Mouse (Mus musculus) lung, embryonic 15.5 days (tissue): ENCODE results near the gene Serinc2. TPM values are rescaled to one million over a fixed set of nuclear protein-coding genes. Genes with fewer than 3 reads are reported as not detected.

Experiments used
- ATAC-seq: fragments of 200-750 bp; cut with Nextera tagmentation; 2 replicates; pipeline ENCODE4 v1.8.0; 2017; ENCODE audit warnings: moderate number of reproducible peaks, borderline replicate concordance; ENCODE audit not compliant: low FRiP score, low TSS enrichment; ENCODE audit errors: extremely low read depth
- H3K27ac ChIP-seq: fragments of 300-500 bp; sonication (generic); 2 replicates; pipeline ENCODE4 v1.5.1; 2015; ENCODE audit warnings: moderate library complexity, mild to moderate bottlenecking, inconsistent platforms
- H3K27me3 ChIP-seq: fragments of 300-500 bp; sonication (generic); 2 replicates; pipeline ENCODE4 v1.6.1; 2015; ENCODE audit warnings: inconsistent platforms
- H3K36me3 ChIP-seq: fragments of 300-500 bp; sonication (generic); 2 replicates; pipeline ENCODE4 v1.6.1; 2015; ENCODE audit warnings: inconsistent platforms
- H3K4me1 ChIP-seq: fragments of 300-500 bp; sonication (generic); 2 replicates; pipeline ENCODE4 v1.6.1; 2015; ENCODE audit warnings: inconsistent platforms
- H3K4me2 ChIP-seq: fragments of 300-500 bp; sonication (generic); 2 replicates; pipeline ENCODE4 v1.6.1; 2015; ENCODE audit warnings: inconsistent platforms, mild to moderate bottlenecking, moderate library complexity
- H3K4me3 ChIP-seq: fragments of 300-500 bp; sonication (generic); 2 replicates; pipeline ENCODE4 v1.5.1; 2015; ENCODE audit warnings: mild to moderate bottlenecking, inconsistent platforms
- H3K9ac ChIP-seq: fragments of 300-500 bp; sonication (generic); 2 replicates; pipeline ENCODE4 v1.6.1; 2015; ENCODE audit warnings: inconsistent platforms
- H3K9me3 ChIP-seq: fragments of 300-500 bp; sonication (generic); 2 replicates; pipeline ENCODE4 v1.6.1; 2016; ENCODE audit warnings: inconsistent platforms
- WGBS: fragments of 180-500 bp; shearing (Covaris S2); methylation state at CpG from one replicate; pipeline ENCODE4 v1.1.7; 2015; 5-methylcytosine and 5-hydroxymethylcytosine counted together
- polyA plus RNA-seq: library from polyadenylated mRNA; unstranded; fragments of >200 nt; fragmentation: Nextera tagmentation; extraction: Ambion mirVana; gene quantifications from 2 replicates; pipeline ENCODE4 v1.2.1, GENCODE M21; 2015

Serinc2 gene
- polyA plus RNA-seq, 1 experiment from 2014 or later, result 19.0 TPM

GRCm38 (mm10) chr4:130215392-130215791, 63.6 kb downstream of the Serinc2 start:
- H3K9me3 ChIP-seq, result no peaks in the 10 kb centered on the region
- no peak overlapping the region for H3K9ac ChIP-seq
- no peaks in the 10 kb centered on the region for H3K27me3 ChIP-seq
- no peak overlapping the region for H3K4me3 ChIP-seq
- H3K27ac ChIP-seq, result no peak overlapping the region
- H3K4me1 ChIP-seq, result no peaks in the 10 kb centered on the region
- H3K36me3 ChIP-seq, result no peaks in the 10 kb centered on the region
- H3K4me2 ChIP-seq, result no peak overlapping the region
- no peak for ATAC-seq
- WGBS, result 81% methylated on average over 8 of the region's 8 CpGs

DNA sequence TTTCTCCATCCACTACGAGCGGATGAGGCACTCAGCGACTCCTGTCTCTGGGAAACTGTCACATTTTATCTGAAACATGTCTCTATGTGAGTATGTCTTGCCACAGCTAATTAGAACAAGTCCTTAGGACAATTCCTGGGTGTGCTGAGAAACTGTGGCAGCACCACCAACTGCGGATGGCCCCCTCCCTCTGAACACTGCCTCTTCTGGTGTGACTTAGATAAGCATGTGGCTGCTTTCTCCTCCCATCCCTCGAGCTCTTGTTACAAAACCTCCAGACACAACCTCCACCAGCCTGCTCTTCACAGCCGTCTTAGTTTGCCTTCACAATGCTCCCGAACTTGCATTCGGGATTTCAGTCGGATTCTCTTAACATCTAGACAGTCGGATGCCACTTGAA, 65.1 kb downstream of the Serinc2 start:
- Histone ChIP-seq H3K27me3 (no peaks in the 10 kb centered on the region), H3K4me3 (no peak overlapping the region), H3K4me1 (no peaks in the 10 kb centered on the region), H3K4me2 (no peak overlapping the region), H3K9me3 (no peaks in the 10 kb centered on the region), H3K9ac (no peak overlapping the region), H3K27ac (no peak overlapping the region), H3K36me3 (no peaks in the 10 kb centered on the region)
- ATAC-seq, result no peak
- WGBS, result 61% methylated on average over 10 of the region's 10 CpGs

DNA sequence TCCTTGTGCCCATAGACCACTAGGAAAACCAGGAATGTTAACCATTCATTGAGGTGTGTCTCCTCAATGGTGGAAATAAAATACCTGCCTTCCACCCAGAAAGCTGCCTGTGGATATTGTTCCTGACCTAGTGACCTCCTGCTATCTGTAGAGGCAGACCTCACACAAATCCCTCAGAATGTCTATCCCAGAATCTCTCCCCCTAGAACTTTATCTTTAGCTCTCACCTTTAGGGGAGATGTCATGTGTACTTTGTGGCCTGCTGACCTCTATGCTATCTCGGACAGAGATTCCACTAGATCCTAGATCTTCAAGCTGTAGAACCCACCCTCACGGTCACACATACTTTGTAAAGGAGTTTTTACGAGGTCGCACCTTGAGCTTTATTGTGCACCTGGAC, 65.8 kb downstream of the Serinc2 start:
- no peaks in the 10 kb centered on the region for H3K9me3 ChIP-seq
- H3K9ac ChIP-seq, result no peak overlapping the region
- ATAC-seq, result no peak
- WGBS, result 68% methylated on average over 4 of the region's 4 CpGs
- H3K36me3 ChIP-seq, result no peaks in the 10 kb centered on the region
- no peaks in the 10 kb centered on the region for H3K27me3 ChIP-seq
- no peaks in the 10 kb centered on the region for H3K4me1 ChIP-seq
- no peak overlapping the region for H3K4me3 ChIP-seq
- H3K4me2 ChIP-seq, result no peak overlapping the region
- H3K27ac ChIP-seq, result no peak overlapping the region

DNA sequence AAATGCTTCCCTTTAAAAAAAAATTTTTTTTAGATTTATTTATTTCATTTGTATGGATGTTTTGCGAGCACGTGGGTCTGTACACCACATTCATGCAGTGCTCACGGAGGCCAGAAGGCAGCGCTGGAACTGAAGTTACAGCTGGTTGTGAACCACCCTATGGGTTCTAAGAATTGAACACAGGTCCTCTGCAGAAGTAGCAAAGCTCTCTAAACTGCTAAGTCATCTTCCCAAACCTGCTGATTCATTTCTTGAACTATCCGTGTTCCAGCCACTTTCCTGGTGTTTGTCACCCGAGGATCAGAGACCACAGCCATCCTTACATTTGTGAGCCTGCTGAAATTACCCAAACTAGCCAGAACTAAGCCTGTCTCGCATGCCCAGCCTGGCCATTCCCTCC, 66.6 kb downstream of the Serinc2 start:
- no peak overlapping the region for H3K9ac ChIP-seq

GRCm38 (mm10) chr4:130211870-130212269, 67.1 kb downstream of the Serinc2 start:
- no peaks in the 10 kb centered on the region for H3K36me3 ChIP-seq
- no peak overlapping the region for H3K4me2 ChIP-seq
- no peak for ATAC-seq
- H3K4me3 ChIP-seq, result no peak overlapping the region
- H3K27ac ChIP-seq, result no peak overlapping the region
- H3K9me3 ChIP-seq, result no peaks in the 10 kb centered on the region
- H3K9ac ChIP-seq, result no peak overlapping the region
- 91% methylated on average over 2 of the region's 2 CpGs for WGBS
- H3K27me3 ChIP-seq, result no peaks in the 10 kb centered on the region
- no peaks in the 10 kb centered on the region for H3K4me1 ChIP-seq

More for the DNA sequence above, 66.6 kb downstream of the Serinc2 start:
- Histone ChIP-seq H3K27me3 (no peaks in the 10 kb centered on the region), H3K4me1 (no peaks in the 10 kb centered on the region), H3K27ac (no peak overlapping the region), H3K4me3 (no peak overlapping the region), H3K9me3 (no peaks in the 10 kb centered on the region), H3K4me2 (no peak overlapping the region), H3K36me3 (no peaks in the 10 kb centered on the region)
- ATAC-seq, result no peak
- 71% methylated on average over 7 of the region's 7 CpGs for WGBS

Other genes with a start within 250 kb of the Serinc2 start
- 66.3 and 74.6 TPM in 2 replicates for gene Col16a1, start 231.4 kb downstream of the Serinc2 start, polyA plus RNA-seq
- gene Pef1, start 176.6 kb downstream of the Serinc2 start, polyA plus RNA-seq, result 75.0 and 76.5 TPM in 2 replicates
- 0.28 and 0.50 TPM in 2 replicates for gene Hcrtr1, start 139.8 kb downstream of the Serinc2 start, polyA plus RNA-seq
- gene Tinagl1, start 104.1 kb downstream of the Serinc2 start, polyA plus RNA-seq, result 52.4 and 57.5 TPM in 2 replicates
- not detected in 2 replicates for gene Gm853, start 56.8 kb downstream of the Serinc2 start, polyA plus RNA-seq
- gene Fabp3, start 29.4 kb upstream of the Serinc2 start, polyA plus RNA-seq, result 39.5 and 51.4 TPM in 2 replicates
- gene Gm10570, start 29.5 kb upstream of the Serinc2 start, polyA plus RNA-seq, result 0.47 TPM in 1 of 2 replicates, not detected in the other
- 64.4 and 71.3 TPM in 2 replicates for gene Zcchc17, start 80.7 kb upstream of the Serinc2 start, polyA plus RNA-seq
- gene Snrnp40, start 80.9 kb upstream of the Serinc2 start, polyA plus RNA-seq, result 172 and 183 TPM in 2 replicates